Mouse (Mus musculus) layer of hippocampus, postnatal 10 days (tissue): ENCODE measurements at regions not wholly inside any gene's neighbourhood (a gene's known extent, or its start where the extent isn't known, plus 50 kb on each side); places are given as distances from the start of the nearest gene placed in this dataset.
"Not testable (repeated sequence)": the region's sequence is repeated elsewhere in the genome, so short reads cannot be mapped to it uniquely, and the experiment has no call there.

Experiments used
- DNase-seq, 2 experiments: peaks; one replicate each; pipeline ENCODE4 v3.0.0; 2021; ENCODE audit warnings: low spot score in 2 of 2

GRCm38 (mm10) chr4:45648884-45649577 lies 116.8 kb upstream of the Shb start:
- no peak for DNase-seq

GRCm38 (mm10) chr4:45647514-45647913 lies 115.2 kb upstream of the Shb start:
- no peak for DNase-seq

- DNase-seq: no peak
These were observed 110.3 kb upstream of the Shb start for GRCm38 (mm10) chr4:45642604-45643003.

- DNase-seq: no peak
These were observed 109.0 kb upstream of the Shb start for GRCm38 (mm10) chr4:45641272-45641671.

- no peak for DNase-seq
These were observed 108.4 kb upstream of the Shb start for GRCm38 (mm10) chr4:45640713-45641112.

GRCm38 (mm10) chr4:45639397-45640034 lies 107.2 kb upstream of the Shb start:
- peak; percentile 15 to 25 for DNase-seq

GRCm38 (mm10) chr4:45638411-45638810 lies 106.1 kb upstream of the Shb start:
- no peak for DNase-seq

GRCm38 (mm10) chr4:45631276-45632045 lies 99.2 kb upstream of the Shb start:
- DNase-seq: no peak

- DNase-seq: no peak
These were observed 93.4 kb upstream of the Shb start for GRCm38 (mm10) chr4:45625633-45626032.

GRCm38 (mm10) chr4:45622017-45622416 lies 89.7 kb upstream of the Shb start:
- DNase-seq: no peak

- DNase-seq: no peak
These were observed 84.9 kb upstream of the Shb start for GRCm38 (mm10) chr4:45617126-45617525.

GRCm38 (mm10) chr4:45613498-45613897 lies 81.2 kb upstream of the Shb start:
- DNase-seq: not testable (repeated sequence)

- no peak for DNase-seq
These were observed 79.9 kb upstream of the Shb start for GRCm38 (mm10) chr4:45612132-45612531.

GRCm38 (mm10) chr4:45610937-45611336 lies 78.7 kb upstream of the Shb start:
- DNase-seq: no peak

- DNase-seq: no peak
These were observed 74.3 kb upstream of the Shb start for GRCm38 (mm10) chr4:45606578-45606977.

- no peak for DNase-seq
These were observed 73.4 kb upstream of the Shb start for GRCm38 (mm10) chr4:45605681-45606080.

- no peak for DNase-seq
These were observed 72.1 kb upstream of the Shb start for GRCm38 (mm10) chr4:45604271-45604800.

- no peak for DNase-seq
These were observed 68.2 kb upstream of the Shb start for GRCm38 (mm10) chr4:45600520-45600919.

- DNase-seq: no peak
These were observed 61.2 kb upstream of the Shb start for GRCm38 (mm10) chr4:45593435-45593991.

- DNase-seq: no peak
These were observed 60.5 kb upstream of the Shb start for GRCm38 (mm10) chr4:45592766-45593165.

- DNase-seq: no peak
These were observed 59.4 kb upstream of the Shb start for GRCm38 (mm10) chr4:45591405-45592315.
